Mouse (Mus musculus): ENCODE measurements at regions not wholly inside any gene's neighbourhood (a gene's known extent, or its start where the extent isn't known, plus 50 kb on each side); places are given as distances from the start of the nearest gene placed in this dataset.

GRCm38 (mm10) chr4:34213731-34214130, 163.7 kb upstream of the Spaca1 start:
- no peak for ATAC-seq (replicated peaks in 1 of 2; ENCODE audit: insufficient read depth in 1 of 2, low FRiP score in 2 of 2, low TSS enrichment in 1 of 2, low read depth in 1 of 2, poor library complexity in 2 of 2, severe bottlenecking in 2 of 2)

DNA sequence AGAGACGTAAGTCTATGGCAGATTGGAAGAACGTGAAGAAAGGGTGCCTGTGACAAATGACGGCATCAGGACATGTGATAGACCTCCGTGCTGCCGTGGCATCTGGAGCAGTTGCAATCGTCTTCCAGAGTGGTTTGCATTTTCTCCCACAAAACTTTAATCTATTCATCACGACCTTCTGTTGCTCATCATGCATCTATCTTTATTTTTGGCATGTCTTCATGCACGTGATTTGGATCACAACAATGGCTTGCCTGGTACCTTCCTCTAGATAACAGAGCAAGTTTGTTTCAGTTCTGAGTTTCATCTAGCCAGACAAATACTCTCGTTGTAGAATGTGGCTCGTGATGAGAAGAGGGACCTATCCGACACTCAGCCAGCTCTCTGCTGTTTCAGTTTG, 164.4 kb upstream of the Spaca1 start:
- no peak for ATAC-seq (replicated peaks in 1 of 2; ENCODE audit: insufficient read depth in 1 of 2, low FRiP score in 2 of 2, low TSS enrichment in 1 of 2, low read depth in 1 of 2, poor library complexity in 2 of 2, severe bottlenecking in 2 of 2)

- no peak for ATAC-seq (replicated peaks in 1 of 2; ENCODE audit: insufficient read depth in 1 of 2, low FRiP score in 2 of 2, low TSS enrichment in 1 of 2, low read depth in 1 of 2, poor library complexity in 2 of 2, severe bottlenecking in 2 of 2)
These were observed 171.9 kb upstream of the Spaca1 start for GRCm38 (mm10) chr4:34221915-34222314.

- no peak for ATAC-seq (replicated peaks in 1 of 2; ENCODE audit: insufficient read depth in 1 of 2, low FRiP score in 2 of 2, low TSS enrichment in 1 of 2, low read depth in 1 of 2, poor library complexity in 2 of 2, severe bottlenecking in 2 of 2)
These were observed 176.3 kb upstream of the Spaca1 start for GRCm38 (mm10) chr4:34226089-34226840.

- no peak for ATAC-seq (replicated peaks in 1 of 2; ENCODE audit: insufficient read depth in 1 of 2, low FRiP score in 2 of 2, low TSS enrichment in 1 of 2, low read depth in 1 of 2, poor library complexity in 2 of 2, severe bottlenecking in 2 of 2)
These were observed 176.9 kb upstream of the Spaca1 start for GRCm38 (mm10) chr4:34226886-34227285.

DNA sequence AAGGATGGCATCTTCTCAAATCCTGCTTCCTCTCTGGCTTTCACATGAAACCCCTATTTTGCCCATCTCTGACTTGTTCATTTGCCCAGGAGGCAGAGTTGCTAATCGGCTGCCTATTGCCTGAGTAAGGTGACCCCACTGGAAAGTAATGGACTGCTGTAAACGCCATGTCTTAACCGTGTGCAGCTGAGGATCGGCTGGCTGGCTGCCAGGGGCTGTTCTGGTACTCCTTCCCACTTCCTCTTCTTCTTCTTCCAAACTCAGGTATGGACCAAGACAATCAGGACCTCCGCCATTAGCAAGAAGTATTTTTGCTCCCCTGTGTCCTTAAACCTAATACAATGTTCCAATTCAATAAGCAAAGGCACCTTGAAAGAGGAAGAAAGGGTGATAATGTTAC, 177.6 kb upstream of the Spaca1 start:
- no peak for ATAC-seq (replicated peaks in 1 of 2; ENCODE audit: insufficient read depth in 1 of 2, low FRiP score in 2 of 2, low TSS enrichment in 1 of 2, low read depth in 1 of 2, poor library complexity in 2 of 2, severe bottlenecking in 2 of 2)

DNA sequence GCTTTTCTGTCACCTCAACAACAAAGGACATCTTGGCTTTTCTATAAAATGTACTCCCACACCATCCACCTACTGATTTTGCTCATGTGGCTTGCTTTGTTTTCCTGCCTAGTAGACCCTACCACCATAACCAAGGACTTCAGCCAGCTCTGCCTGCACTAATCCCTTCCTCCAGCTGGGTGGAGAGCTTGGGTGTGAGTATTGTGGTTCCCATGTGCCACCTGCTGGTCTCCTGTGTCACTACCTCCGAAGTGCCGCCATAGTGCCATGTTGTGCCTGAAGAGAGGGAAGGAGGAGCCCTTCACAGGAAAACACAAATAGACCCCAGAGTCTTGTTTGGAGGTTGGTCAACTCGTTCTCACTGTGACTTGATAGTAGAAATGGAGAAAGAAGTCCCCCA, 181.3 kb upstream of the Spaca1 start:
- peak; percentile 97 to 99 for ATAC-seq (replicated peaks in 1 of 2; ENCODE audit: insufficient read depth in 1 of 2, low FRiP score in 2 of 2, low TSS enrichment in 1 of 2, low read depth in 1 of 2, poor library complexity in 2 of 2, severe bottlenecking in 2 of 2)

DNA sequence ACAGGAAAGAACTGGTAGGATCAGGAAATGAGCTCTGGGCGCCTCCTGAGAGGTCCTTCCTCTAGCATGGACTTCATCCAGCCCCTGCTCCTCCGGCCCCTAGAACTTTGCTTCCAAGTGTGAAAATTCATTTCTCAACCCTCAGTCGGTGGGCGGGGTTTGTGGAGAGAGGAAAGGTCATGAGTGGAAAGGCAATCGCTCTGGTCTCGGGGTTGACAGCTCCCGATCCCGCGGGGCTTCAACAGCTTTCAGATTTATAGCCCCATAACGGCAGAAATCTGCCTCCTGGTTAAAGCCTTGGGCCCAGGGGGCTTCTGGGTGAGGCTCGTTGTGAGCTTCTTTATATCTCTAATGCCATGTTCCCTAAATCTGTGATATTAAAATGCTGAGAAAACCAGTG, 184.2 kb upstream of the Spaca1 start:
- no peak for ATAC-seq (replicated peaks in 1 of 2; ENCODE audit: insufficient read depth in 1 of 2, low FRiP score in 2 of 2, low TSS enrichment in 1 of 2, low read depth in 1 of 2, poor library complexity in 2 of 2, severe bottlenecking in 2 of 2)

GRCm38 (mm10) chr4:34234645-34235044, 184.7 kb upstream of the Spaca1 start:
- no peak for ATAC-seq (replicated peaks in 1 of 2; ENCODE audit: insufficient read depth in 1 of 2, low FRiP score in 2 of 2, low TSS enrichment in 1 of 2, low read depth in 1 of 2, poor library complexity in 2 of 2, severe bottlenecking in 2 of 2)

GRCm38 (mm10) chr4:34237791-34238190, 187.8 kb upstream of the Spaca1 start:
- ATAC-seq (replicated peaks in 1 of 2; ENCODE audit: insufficient read depth in 1 of 2, low FRiP score in 2 of 2, low TSS enrichment in 1 of 2, low read depth in 1 of 2, poor library complexity in 2 of 2, severe bottlenecking in 2 of 2) = no peak

DNA sequence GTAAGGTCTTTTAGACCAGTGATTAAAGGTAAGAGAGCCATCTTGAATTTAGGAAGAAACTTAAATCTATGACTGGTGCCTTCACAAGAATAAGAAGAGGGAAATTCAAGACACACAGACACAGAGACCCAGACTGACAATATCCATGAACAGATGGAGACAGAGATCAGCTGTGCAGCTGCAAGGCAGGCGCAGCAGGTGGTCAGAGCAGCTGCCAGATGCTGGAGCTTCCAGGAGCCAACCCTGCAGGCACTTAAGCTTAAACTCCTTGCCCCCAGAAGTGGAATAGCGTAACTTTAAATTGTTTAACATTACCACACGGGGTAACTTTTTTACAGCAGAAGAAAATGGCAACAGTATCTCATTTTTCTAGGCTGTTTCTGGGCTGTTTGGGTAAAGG, 189.6 kb upstream of the Spaca1 start:
- ATAC-seq (replicated peaks in 1 of 2; ENCODE audit: insufficient read depth in 1 of 2, low FRiP score in 2 of 2, low TSS enrichment in 1 of 2, low read depth in 1 of 2, poor library complexity in 2 of 2, severe bottlenecking in 2 of 2) = no peak

DNA sequence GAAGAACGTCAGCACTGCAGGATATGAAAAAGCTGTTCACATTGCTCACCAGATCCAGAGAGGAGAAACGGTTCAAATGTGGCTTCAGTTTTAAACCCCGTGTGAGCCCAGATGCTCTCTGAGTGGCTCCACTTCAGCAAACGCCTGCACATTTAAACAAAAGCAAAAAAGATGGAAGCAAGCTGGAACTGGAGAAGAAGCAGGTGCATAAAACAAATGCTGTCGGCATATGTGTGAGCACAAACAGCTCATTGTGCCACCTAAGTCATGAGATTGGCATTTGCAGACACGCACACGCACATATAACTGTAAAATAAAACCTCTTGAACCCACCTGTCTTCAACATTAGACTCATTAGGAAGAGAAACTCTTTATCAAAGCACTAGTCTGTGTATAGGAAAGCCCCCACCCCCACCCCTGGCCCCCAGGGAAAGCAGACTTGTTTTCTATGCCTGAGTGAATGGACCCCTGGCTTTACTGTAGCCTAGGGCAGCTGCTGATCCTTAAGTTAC, 191.1 kb upstream of the Spaca1 start:
- ATAC-seq (replicated peaks in 1 of 2; ENCODE audit: insufficient read depth in 1 of 2, low FRiP score in 2 of 2, low TSS enrichment in 1 of 2, low read depth in 1 of 2, poor library complexity in 2 of 2, severe bottlenecking in 2 of 2) = no peak

DNA sequence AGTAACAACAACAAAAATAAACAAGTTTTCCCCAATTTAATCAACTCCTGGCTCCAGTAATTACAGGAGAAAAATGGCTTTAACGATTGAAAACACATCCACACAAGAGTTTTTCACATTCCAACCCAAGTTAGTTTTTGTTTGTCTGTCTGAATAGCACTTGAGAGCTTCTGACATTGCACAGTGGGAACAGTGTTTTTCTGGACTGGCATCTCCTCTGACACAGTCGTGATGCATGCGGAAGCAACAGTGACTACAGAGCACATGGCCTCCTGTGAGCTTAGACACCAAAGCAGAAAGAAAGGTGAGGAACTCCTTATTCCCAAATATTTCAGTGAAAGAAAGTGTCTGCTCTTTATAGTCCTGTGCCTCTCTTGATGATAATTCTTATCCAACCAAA, 191.7 kb upstream of the Spaca1 start:
- ATAC-seq (replicated peaks in 1 of 2; ENCODE audit: insufficient read depth in 1 of 2, low FRiP score in 2 of 2, low TSS enrichment in 1 of 2, low read depth in 1 of 2, poor library complexity in 2 of 2, severe bottlenecking in 2 of 2) = no peak

DNA sequence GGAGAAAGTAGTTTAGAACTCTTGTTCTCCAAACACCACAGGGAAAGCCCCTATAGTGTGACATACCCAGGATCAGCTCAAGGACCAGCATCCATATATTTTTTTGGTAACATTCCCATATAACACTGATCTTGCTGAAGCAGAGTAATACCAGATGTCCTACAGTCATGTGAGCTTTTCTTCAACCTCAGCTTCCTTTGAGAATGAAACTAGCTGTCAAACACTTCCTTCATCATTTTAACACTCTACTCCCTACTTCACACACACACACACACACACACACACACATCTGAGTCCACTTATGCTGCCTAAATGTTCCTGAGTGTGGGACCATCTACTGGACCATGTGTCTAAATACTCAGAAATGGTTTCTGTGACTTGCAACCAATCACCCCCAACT, 209.5 kb upstream of the Spaca1 start:
- ATAC-seq (replicated peaks in 1 of 2; ENCODE audit: insufficient read depth in 1 of 2, low FRiP score in 2 of 2, low TSS enrichment in 1 of 2, low read depth in 1 of 2, poor library complexity in 2 of 2, severe bottlenecking in 2 of 2) = peak; percentile 77 to 82; a peak in 3 of 4 replicates

GRCm38 (mm10) chr4:34260468-34260867, 210.5 kb upstream of the Spaca1 start:
- no peak for ATAC-seq (replicated peaks in 1 of 2; ENCODE audit: insufficient read depth in 1 of 2, low FRiP score in 2 of 2, low TSS enrichment in 1 of 2, low read depth in 1 of 2, poor library complexity in 2 of 2, severe bottlenecking in 2 of 2)

DNA sequence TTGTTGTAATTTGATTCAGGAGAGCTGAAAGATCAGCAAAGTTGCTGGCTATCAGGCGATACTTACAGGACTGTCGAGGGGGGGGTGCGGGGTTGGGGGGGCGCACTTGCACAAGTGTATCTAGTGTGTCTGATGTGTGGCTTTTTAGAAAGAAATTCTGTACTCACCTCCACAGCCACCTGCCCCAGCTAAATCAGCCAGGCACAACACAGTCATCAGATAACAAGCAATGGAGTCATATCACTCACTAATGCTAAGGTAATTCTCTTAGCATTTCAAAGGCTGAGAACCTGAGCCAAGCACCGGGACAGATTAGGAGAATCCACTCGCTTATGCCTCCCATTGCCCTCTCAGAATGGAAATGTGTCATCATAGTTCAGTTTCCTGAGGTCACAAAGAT, 211.8 kb upstream of the Spaca1 start:
- no peak for ATAC-seq (replicated peaks in 1 of 2; ENCODE audit: insufficient read depth in 1 of 2, low FRiP score in 2 of 2, low TSS enrichment in 1 of 2, low read depth in 1 of 2, poor library complexity in 2 of 2, severe bottlenecking in 2 of 2)

- no peak for ATAC-seq (replicated peaks in 1 of 2; ENCODE audit: insufficient read depth in 1 of 2, low FRiP score in 2 of 2, low TSS enrichment in 1 of 2, low read depth in 1 of 2, poor library complexity in 2 of 2, severe bottlenecking in 2 of 2)
These were observed 214.4 kb upstream of the Spaca1 start for GRCm38 (mm10) chr4:34264431-34264830.

DNA sequence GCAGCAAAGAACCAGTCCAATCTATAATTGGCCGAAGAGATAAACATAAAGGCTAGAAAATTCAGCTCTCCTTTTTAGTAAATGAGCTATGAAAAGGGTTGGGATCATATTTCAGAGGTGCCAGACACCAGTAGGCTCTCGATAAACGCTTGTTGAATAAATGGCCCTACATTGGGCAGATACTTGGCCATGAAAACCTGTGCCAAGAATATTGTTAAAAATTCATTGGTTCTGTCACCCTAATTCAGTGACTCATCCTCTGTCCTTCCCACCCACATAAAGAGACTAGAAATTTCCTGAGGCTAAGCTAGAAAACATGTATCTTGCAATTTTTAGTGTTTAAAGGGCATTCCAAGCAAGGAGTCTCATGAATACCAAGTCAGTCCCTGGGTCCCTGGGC, 224.3 kb upstream of the Spaca1 start:
- no peak for ATAC-seq (replicated peaks in 1 of 2; ENCODE audit: insufficient read depth in 1 of 2, low FRiP score in 2 of 2, low TSS enrichment in 1 of 2, low read depth in 1 of 2, poor library complexity in 2 of 2, severe bottlenecking in 2 of 2)

DNA sequence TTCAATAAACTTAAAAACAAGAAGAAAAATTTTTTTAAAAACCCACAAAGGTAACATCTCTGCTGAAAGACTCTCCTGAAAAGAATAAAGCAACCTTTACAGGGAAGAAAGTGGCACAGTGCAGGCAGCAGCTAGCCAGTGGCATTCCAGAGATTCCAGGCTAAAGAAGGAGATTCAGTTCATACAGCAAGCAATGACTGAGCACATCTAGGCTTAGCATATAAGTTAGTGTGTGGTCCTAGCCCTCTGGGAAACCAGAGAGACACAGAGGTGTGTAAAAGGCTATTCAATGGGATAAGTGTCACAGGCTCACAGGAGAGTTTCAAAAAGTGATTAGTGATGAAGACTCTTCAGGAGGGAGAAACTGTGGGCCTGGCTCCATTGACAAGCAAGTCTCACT, 225.4 kb upstream of the Spaca1 start:
- ATAC-seq (replicated peaks in 1 of 2; ENCODE audit: insufficient read depth in 1 of 2, low FRiP score in 2 of 2, low TSS enrichment in 1 of 2, low read depth in 1 of 2, poor library complexity in 2 of 2, severe bottlenecking in 2 of 2) = no peak

All from hematopoietic stem cell, adult 5-6 weeks (primary cell).